Mouse (Mus musculus): Measurements from ENCODE around the gene Crtc3.
A peak's percentile ranks its signal among the peaks of the same experiment; 100 is the strongest.

The Crtc3 gene

GRCm38 (mm10) chr7:80639981-80640380 is 48.7 kb downstream of the Crtc3 start:
- no peak for DNase-seq (ENCODE audit: low spot score in 2 of 2)

DNA sequence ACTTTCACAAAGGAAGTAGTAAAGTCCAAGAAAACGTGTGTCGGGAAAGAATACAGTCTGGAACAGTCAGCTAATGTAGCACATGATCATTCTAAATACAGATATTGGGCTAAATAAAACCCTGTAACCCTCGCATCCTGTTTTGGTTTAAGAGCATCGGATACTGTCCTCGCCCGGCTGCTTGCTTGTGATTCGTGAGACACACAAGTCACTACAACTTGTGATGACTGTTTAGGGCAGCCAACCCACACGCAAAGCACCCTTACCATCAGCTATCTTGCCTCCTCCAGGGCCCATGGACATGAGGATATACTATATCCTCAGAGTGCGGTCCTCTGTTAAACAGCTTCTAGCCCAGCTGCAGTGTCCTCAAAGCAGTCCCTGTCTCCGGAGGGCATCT is 50.2 kb downstream of the Crtc3 start:
- DNase-seq (ENCODE audit: low spot score in 2 of 2) = no peak

DNA sequence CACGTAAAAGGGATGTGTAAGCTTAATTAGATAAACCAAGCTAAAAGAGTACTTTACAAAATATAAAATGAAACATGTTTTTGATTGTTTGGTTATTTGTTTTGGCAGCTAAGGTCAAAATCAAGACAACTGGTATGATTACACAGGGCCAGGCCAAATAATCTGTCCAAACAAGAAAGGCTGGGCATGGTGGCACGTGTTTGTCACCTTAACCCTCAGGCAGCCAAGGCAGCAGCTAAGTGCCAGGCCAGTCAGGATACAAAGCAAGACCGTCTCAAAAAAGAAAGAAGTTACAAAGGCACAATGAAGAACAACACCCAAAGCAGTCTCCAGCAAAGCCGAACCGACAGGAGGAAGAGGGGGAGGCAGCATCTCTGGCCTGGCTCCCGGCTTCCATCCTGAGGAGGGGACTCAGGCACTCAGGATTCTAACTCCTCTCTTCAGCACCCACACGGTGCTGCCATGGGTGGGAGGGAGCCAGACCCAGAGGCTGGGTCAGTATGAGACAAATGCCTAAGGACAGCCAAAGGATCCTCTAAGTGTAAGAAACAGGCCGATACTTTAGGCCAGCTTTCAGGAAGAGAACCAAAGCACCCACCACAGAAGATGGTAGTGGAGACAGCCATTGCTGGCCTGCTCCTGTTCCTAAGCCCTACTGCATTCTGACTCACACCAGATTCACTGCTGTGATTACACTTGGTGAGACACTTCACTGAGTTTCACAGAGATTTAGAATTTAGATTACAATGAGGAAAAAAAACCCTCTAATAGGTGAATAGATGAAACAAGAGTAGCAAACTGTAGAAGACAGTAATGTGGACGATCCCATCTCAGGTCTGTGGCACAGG is 51.5 kb downstream of the Crtc3 start:
- DNase-seq (ENCODE audit: low spot score in 2 of 2) = no peak

GRCm38 (mm10) chr7:80636288-80636952 is 52.3 kb downstream of the Crtc3 start:
- no peak for DNase-seq (ENCODE audit: low spot score in 2 of 2)

- DNase-seq (ENCODE audit: low spot score in 2 of 2) = no peak
These were observed 52.8 kb downstream of the Crtc3 start for GRCm38 (mm10) chr7:80635866-80636265.

- no peak for DNase-seq (ENCODE audit: low spot score in 2 of 2)
These were observed 53.9 kb downstream of the Crtc3 start for GRCm38 (mm10) chr7:80634741-80635140.

- no peak for DNase-seq (ENCODE audit: low spot score in 2 of 2)
These were observed 55.0 kb downstream of the Crtc3 start for GRCm38 (mm10) chr7:80633635-80634034.

DNA sequence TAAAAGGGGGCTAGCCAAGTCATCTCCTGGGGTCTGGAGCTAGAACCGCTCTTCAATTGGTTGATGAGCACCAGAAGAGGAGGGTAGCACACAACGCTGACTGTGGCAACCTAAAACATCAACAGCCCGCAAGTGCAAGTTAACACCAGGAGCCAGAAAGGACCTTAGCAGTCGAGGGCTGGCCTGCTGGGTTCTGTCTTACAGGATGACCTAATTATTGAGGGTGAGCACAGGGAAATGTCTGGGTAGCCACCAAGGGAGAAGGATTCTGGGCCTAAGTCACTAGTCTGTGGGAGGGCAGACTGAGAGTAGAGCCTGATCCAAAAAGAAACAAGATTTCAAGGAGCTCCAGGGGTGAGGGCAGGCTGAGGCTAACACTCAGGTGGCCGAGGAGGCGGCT is 56.7 kb downstream of the Crtc3 start:
- no peak for DNase-seq (ENCODE audit: low spot score in 2 of 2)

DNA sequence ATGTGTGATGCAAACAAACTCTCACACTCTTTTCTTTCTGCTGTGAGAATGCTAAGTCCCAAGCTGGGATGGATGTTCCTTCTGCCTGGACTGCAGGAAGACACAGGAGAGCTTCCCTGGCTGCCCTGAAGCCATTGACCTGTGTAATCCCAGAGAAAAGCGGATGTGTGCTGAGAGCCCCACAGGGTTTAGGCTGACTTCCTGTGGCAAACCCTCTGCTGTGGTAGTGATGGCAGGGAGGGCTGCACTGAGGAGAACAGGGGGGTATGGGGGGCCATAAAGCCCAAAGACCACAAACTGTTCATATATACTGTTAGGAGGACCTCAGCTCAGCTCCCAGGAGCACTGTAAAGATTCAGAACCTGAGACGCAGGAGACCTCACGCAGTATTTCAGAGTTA is 57.3 kb downstream of the Crtc3 start:
- no peak for DNase-seq (ENCODE audit: low spot score in 2 of 2)

DNA sequence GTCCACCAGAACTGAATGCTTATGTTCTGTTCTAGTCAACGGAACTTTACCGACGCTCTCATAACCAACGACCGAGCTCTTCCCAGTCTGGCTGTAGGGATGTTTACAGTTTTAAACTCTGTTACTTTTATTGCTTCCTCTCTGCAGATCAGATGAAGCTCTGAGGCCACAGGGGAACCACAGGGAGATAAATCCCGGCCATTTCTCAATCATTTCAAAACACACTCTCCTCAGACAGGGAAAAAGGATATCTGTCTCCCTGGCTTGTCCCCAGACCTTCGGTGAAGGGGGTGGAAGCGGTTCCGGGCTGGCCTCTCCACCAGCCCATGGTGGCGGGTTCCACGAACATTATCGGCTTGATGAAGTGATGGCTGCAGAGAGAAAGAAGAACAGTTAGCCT is 59.3 kb downstream of the Crtc3 start:
- no peak for DNase-seq (ENCODE audit: low spot score in 2 of 2)

- peak in 1 of 2 experiments; percentile 33 for DNase-seq (ENCODE audit: low spot score in 2 of 2)
These were observed 59.9 kb downstream of the Crtc3 start for GRCm38 (mm10) chr7:80628708-80629183.

DNA sequence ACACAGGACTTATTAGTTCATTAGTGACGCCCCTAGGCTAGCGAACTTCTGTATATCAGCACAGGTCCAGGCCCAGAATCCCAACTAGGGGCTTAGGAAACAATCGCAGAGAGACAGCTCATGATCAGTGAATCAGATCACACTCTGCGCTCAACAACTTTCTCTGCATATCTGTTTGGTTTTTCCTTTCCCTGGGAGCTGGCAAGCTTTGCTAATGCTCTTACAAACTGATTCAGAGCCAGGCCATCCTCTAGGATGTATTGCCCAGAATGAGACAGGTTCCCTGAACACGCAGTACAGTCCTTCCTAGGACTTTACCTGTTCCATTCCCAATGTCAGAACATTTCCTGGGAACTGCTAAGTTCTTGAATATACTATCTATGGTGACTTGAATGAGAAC is 61.7 kb downstream of the Crtc3 start:
- DNase-seq (ENCODE audit: low spot score in 2 of 2) = no peak

DNA sequence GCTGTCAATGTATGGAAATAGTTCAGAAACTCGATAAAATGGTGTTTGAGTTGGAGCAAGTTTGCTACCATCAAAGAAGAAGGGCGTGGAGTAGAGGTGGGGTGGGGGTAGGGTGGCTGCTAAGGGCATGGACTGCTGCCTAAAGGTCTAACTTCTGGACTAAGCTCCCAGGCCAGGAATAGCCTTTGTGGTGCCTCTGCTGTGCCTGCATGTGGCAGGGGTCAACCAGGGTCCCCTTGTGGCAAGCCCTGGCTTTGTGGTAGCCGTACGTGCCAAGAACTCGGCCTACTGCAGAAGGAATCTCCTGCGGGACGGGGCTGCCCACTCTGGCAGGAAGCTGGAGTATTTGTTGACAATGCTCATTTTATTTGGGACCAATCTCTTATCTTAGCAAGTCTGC is 62.8 kb downstream of the Crtc3 start:
- no peak for DNase-seq (ENCODE audit: low spot score in 2 of 2)

- DNase-seq (ENCODE audit: low spot score in 2 of 2) = no peak
These were observed 65.4 kb downstream of the Crtc3 start for GRCm38 (mm10) chr7:80623276-80623675.

DNA sequence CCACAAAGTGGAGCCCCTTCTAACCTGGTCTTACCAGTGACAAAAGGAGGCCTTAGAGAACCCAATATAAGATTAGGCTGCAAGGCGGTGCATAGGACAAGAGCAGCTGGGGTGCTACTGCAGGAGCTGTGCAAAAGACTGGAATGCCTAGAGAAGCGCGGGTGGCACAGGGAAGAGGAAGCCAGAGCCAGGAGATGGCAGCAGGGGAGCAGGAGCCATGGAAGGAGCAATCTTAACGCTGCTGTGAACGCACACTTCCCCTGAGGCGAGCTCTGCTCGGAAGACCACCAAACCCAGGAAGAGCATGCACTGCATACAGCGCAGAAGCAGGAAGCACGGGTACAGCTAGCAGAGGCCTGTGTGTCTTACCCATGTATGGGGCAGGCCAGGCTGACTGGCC is 72.6 kb downstream of the Crtc3 start:
- no peak for DNase-seq (ENCODE audit: low spot score in 2 of 2)

- no peak for DNase-seq (ENCODE audit: low spot score in 2 of 2)
These were observed 74.6 kb downstream of the Crtc3 start for GRCm38 (mm10) chr7:80614042-80614441.

GRCm38 (mm10) chr7:80612191-80612787 is 76.4 kb downstream of the Crtc3 start:
- no peak for DNase-seq (ENCODE audit: low spot score in 2 of 2)

- no peak for DNase-seq (ENCODE audit: low spot score in 2 of 2)
These were observed 77.0 kb downstream of the Crtc3 start for GRCm38 (mm10) chr7:80611646-80612045.

- no peak for DNase-seq (ENCODE audit: low spot score in 2 of 2)
These were observed 81.2 kb downstream of the Crtc3 start for GRCm38 (mm10) chr7:80607503-80607902.

- no peak for DNase-seq (ENCODE audit: low spot score in 2 of 2)
These were observed 82.2 kb downstream of the Crtc3 start for GRCm38 (mm10) chr7:80606435-80606834.

DNA sequence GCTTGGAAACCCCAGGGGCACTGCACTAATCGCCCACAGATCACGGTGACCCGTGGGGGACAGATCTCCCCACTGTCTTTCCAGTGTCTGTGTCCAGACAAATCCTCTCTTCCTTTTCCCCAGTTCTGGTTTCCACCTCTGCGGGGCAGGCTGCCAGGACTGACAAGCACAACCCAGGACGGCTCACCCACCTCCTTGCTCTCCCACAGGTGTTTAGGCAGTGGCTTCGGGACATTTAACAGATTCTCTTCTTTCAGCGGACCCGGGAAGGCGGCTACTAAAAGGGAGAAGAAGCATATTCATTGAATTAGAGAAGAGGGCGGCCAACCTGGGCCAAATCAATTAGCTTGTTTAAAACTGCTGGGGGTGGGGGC is 83.1 kb downstream of the Crtc3 start:
- no peak for DNase-seq (ENCODE audit: low spot score in 2 of 2)

DNA sequence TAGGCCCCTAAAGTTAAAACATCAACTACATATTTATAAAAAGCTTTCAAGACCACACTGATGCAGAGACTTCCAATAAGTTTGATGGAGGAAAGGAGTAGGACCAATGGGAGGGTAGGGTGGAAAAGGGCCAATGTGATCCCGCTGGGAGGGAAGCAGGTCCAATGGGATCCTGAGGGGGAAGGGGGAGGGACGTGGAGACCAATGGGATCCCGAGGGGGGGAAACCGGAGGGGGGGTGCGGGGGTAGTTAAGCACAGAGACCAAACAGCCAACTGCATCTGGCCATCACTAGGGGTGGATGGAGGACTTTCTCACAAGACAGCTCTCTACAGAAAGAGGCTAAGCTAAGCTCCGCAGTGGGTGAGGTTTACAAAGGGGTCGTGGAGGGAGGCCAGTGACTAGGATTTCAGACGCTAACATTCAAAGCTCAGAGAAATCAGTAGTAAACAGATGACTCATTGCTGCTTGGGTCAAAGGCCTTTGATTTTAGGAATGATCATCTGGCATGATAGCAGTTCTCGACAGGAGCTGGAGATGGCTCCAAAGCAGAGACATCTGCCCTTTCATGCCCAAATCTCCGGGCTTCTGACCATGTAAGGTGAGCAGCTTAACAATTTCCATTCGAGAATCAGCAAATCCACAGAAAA is 83.6 kb downstream of the Crtc3 start:
- no peak for DNase-seq (ENCODE audit: low spot score in 2 of 2)

Data from frontal cortex, postnatal 14 days (tissue).